ENCODE assay signal across 1 mouse cellular context in the genomic region with DNA sequence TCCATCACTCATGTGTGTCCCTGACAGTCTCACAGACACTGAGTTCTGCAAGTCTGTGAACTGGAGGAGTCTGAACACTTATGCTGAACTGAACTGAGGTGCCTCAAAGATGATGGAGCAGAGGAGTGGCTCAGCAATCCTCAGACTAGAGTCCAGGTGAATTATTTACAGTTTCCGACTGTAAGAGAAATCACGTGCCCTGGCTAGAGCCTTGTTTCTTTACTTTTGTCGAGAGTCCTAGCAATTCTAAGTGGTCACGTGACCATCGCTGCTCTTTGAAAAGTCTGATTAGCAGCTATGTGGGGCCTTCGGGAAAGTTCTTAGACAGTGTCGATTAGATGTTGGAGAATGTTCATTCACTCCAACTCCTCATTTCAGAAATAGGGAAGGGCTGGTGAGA.
A peak's percentile ranks its signal among the peaks of the same experiment; 100 is the strongest.
TF ChIP-seq lines count a peak whose summit lies in the region.

No protein-coding gene starts in this region.

TF ChIP-seq in MEL, 35 proteins besides CTCF, POLR2A, EP300 and RAD21:
- TF ChIP-seq SMC3 (IDR thresholded peaks at IDR 0.05; ENCODE audit: low read depth, low read length) (no peak), JUND (IDR thresholded peaks at IDR 0.05; ENCODE audit: low read depth, low read length) (no peak), USF1 (IDR thresholded peaks at IDR 0.05; ENCODE audit: low read depth, low read length) (peak; percentile 41; the same call in 1 of the 2 replicates)
